8 mouse cellular contexts compared by ENCODE assay signal in genomic region chr7:25385850-25386555, GRCm38 (mm10). TPM values are rescaled to one million over a fixed set of nuclear protein-coding genes. Genes with fewer than 3 reads are reported as not detected.
DNase-seq lines count a peak whose midpoint lies in the region; ATAC-seq and TF ChIP-seq lines count a peak whose summit lies in the region.

No protein-coding gene starts in this region.

- TF ChIP-seq POLR2A in bone marrow, adult 2 months (IDR thresholded peaks at IDR 0.05; ENCODE audit: borderline replicate concordance, control insufficient read depth, low read depth, low read length), result no peak

- no peak for TF ChIP-seq CTCF in bone marrow, adult 2 months (IDR thresholded peaks at IDR 0.05; ENCODE audit: control insufficient read depth, insufficient read depth, low read length)

- H3K4me1 ChIP-seq in bone marrow, adult 2 months (ENCODE audit: control insufficient read depth, insufficient read depth, low read length), result peaks cover 11% of the 10 kb centered on the region
- H3K4me1 ChIP-seq in stomach, embryonic 16.5 days (ENCODE audit: control insufficient read depth, insufficient read depth, low read length), result peaks cover 28% of the 10 kb centered on the region
- peaks cover 12% of the 10 kb centered on the region for H3K4me1 ChIP-seq in forebrain, embryonic 13.5 days

- H3K27ac ChIP-seq in bone marrow, adult 2 months (ENCODE audit: control insufficient read depth, insufficient read depth, low read depth, low read length, poor library complexity), result peak overlapping the region; percentile 74
- H3K27ac ChIP-seq in stomach, embryonic 16.5 days (ENCODE audit: low read length), result peak overlapping the region; percentile 50
- no peak overlapping the region for H3K27ac ChIP-seq in forebrain, embryonic 13.5 days

- H3K4me2 ChIP-seq in stomach, embryonic 16.5 days (ENCODE audit: low read depth, low read length), result no peak overlapping the region
- no peak overlapping the region for H3K4me2 ChIP-seq in forebrain, embryonic 13.5 days

- WGBS in bone marrow, adult 2 months, result 5% methylated on average over 12 of the region's 12 CpGs
- 54% methylated on average over 12 of the region's 12 CpGs for WGBS in stomach, embryonic 16.5 days
- 86% methylated on average over 12 of the region's 12 CpGs for WGBS in forebrain, embryonic 13.5 days

- intact Hi-C loops in gastrocnemius, postnatal 36 days (cut with DNase I), result no loop called here

- no peak overlapping the region for H3K4me3 ChIP-seq in bone marrow, adult 2 months (replicated peaks; ENCODE audit: control insufficient read depth, low read depth, low read length)
- H3K4me3 ChIP-seq in stomach, embryonic 16.5 days (replicated peaks; ENCODE audit: low read length), result no peak overlapping the region
- H3K4me3 ChIP-seq in forebrain, embryonic 13.5 days, result no peak overlapping the region

- peak; percentile 44 for DNase-seq in right cerebral cortex, adult 18-20 months
- no peak for DNase-seq in right cerebral cortex, adult 2 months (ENCODE audit: low spot score in 2 of 2)
- DNase-seq in gastrocnemius, postnatal 36 days, result peak; percentile 70 to 75
- DNase-seq in kidney, adult 18-20 months, result peak; percentile 93
- DNase-seq in lung, postnatal 25 days (ENCODE audit: low spot score), result peak; percentile 90

- peaks cover 23% of the 10 kb centered on the region; the same call in 1 of the 2 replicates for H3K36me3 ChIP-seq in stomach, embryonic 16.5 days (ENCODE audit: control insufficient read depth, insufficient read depth, low read length)
- H3K36me3 ChIP-seq in forebrain, embryonic 13.5 days (ENCODE audit: poor library complexity, severe bottlenecking), result peaks cover 65% of the 10 kb centered on the region

- H3K9me3 ChIP-seq in stomach, embryonic 16.5 days (replicated peaks; ENCODE audit: control insufficient read depth, low read length), result no peaks in the 10 kb centered on the region
- H3K9me3 ChIP-seq in forebrain, embryonic 13.5 days (replicated peaks), result no peaks in the 10 kb centered on the region

- H3K27me3 ChIP-seq in stomach, embryonic 16.5 days (ENCODE audit: control insufficient read depth, insufficient read depth, low read length), result no peaks in the 10 kb centered on the region
- no peaks in the 10 kb centered on the region for H3K27me3 ChIP-seq in forebrain, embryonic 13.5 days

- peak overlapping the region; percentile 6 for H3K9ac ChIP-seq in stomach, embryonic 16.5 days (ENCODE audit: low read length)
- no peak overlapping the region for H3K9ac ChIP-seq in forebrain, embryonic 13.5 days

- peak; percentile 61 for ATAC-seq in stomach, embryonic 16.5 days (ENCODE audit: insufficient read depth, low FRiP score)
- ATAC-seq in forebrain, embryonic 13.5 days, result no peak

RNA-seq across cellular contexts. Expression of gene Lipe, which starts 12.5 kb away (rescaled TPM):
- 195 and 311 TPM in 2 replicates for polyA plus RNA-seq in bone marrow, adult 2 months (2011; ENCODE audit: insufficient read depth, insufficient read length, low replicate concordance, missing spikeins)
- total RNA-seq in gastrocnemius, postnatal 36 days (2021), result 10 to 100 TPM; 18.6 to 20.6 TPM
- 10.6 and 10.9 TPM in 2 replicates for polyA plus RNA-seq in stomach, embryonic 16.5 days (2015; fragmentation: Nextera tagmentation; extraction: Ambion mirVana)
- polyA plus RNA-seq in forebrain, embryonic 13.5 days (2015; fragmentation: Nextera tagmentation; extraction: Ambion mirVana), result 10.6 and 11.9 TPM in 2 replicates

RNA-seq across cellular contexts. Expression of gene Cnfn, which starts 16.5 kb away (rescaled TPM):
- not detected in 2 replicates for polyA plus RNA-seq in bone marrow, adult 2 months (2011; ENCODE audit: insufficient read depth, insufficient read length, low replicate concordance, missing spikeins)
- total RNA-seq in gastrocnemius, postnatal 36 days (2021), result not detected
- 1,223 and 2,187 TPM in 2 replicates for polyA plus RNA-seq in stomach, embryonic 16.5 days (2015; fragmentation: Nextera tagmentation; extraction: Ambion mirVana)
- not detected in 2 replicates for polyA plus RNA-seq in forebrain, embryonic 13.5 days (2015; fragmentation: Nextera tagmentation; extraction: Ambion mirVana)

RNA-seq across cellular contexts. Expression of gene Cxcl17, which starts 26.7 kb away (rescaled TPM):
- polyA plus RNA-seq in bone marrow, adult 2 months (2011; ENCODE audit: insufficient read depth, insufficient read length, low replicate concordance, missing spikeins), result not detected in 2 replicates
- not detected for total RNA-seq in gastrocnemius, postnatal 36 days (2021)
- polyA plus RNA-seq in stomach, embryonic 16.5 days (2015; fragmentation: Nextera tagmentation; extraction: Ambion mirVana), result 0.61 and 0.64 TPM in 2 replicates
- 0.40 and 0.45 TPM in 2 replicates for polyA plus RNA-seq in forebrain, embryonic 13.5 days (2015; fragmentation: Nextera tagmentation; extraction: Ambion mirVana)

Comparison
In these comparisons a context has a peak if more than half of its experiments do, and no peak if none do; other contexts are left out.
1. DNase-seq: peak in right cerebral cortex, adult 18-20 months (single experiment), gastrocnemius, postnatal 36 days (2 of 2), kidney, adult 18-20 months (single experiment) and lung, postnatal 25 days (single experiment); none in right cerebral cortex, adult 2 months (0 of 2).
2. RNA of gene Lipe, which starts 12.5 kb away (polyA plus RNA-seq): 195 to 311 TPM in bone marrow, adult 2 months; 10.6 to 11.9 TPM in forebrain, embryonic 13.5 days and 10.6 to 10.9 TPM in stomach, embryonic 16.5 days; every median in the first group is over 10 times any median in the second.
3. RNA of gene Cnfn, which starts 16.5 kb away (polyA plus RNA-seq): 1,223 to 2,187 TPM in stomach, embryonic 16.5 days; not detected in bone marrow, adult 2 months and not detected in forebrain, embryonic 13.5 days; every median in the first group is over 1,000 times any median in the second.